ENCODE assay signal across 17 mouse cellular contexts in genomic region chr2:57165416-57165815, GRCm38 (mm10). TPM values are rescaled to one million over a fixed set of nuclear protein-coding genes. Genes with fewer than 3 reads are reported as not detected.
"Had no signal": no experiment of that assay in that cellular context is flagged by ENCODE, and none has a peak within 500 bp of the region (broad histone marks: within the 10 kb centered on the region; RNA-seq: fewer than 3 reads in every experiment).

No protein-coding gene starts in this region.

- DNase-seq: liver, postnatal 0 days; lung, adult 2 months; lung, postnatal 14 days; lung, postnatal 36 days; retina, postnatal 1 day; right cerebral cortex, adult 18-20 months; thymus, adult 2 months; thymus, postnatal 25 days; thymus, postnatal 4 days had no signal

- H3K27me3 ChIP-seq: liver, embryonic 15.5 days; lung, embryonic 15.5 days; midbrain, embryonic 13.5 days; midbrain, embryonic 15.5 days; neural tube, embryonic 12.5 days; stomach, embryonic 15.5 days had no signal

- ATAC-seq: liver, postnatal 0 days; lung, postnatal 0 days; midbrain, embryonic 13.5 days; midbrain, embryonic 15.5 days had no signal

- H3K36me3 ChIP-seq: liver, embryonic 15.5 days; lung, embryonic 15.5 days; midbrain, embryonic 13.5 days; midbrain, embryonic 15.5 days; neural tube, embryonic 12.5 days; stomach, embryonic 15.5 days had no signal

- H3K9me3 ChIP-seq: liver, embryonic 15.5 days; lung, embryonic 15.5 days; midbrain, embryonic 13.5 days; midbrain, embryonic 15.5 days; neural tube, embryonic 12.5 days; stomach, embryonic 15.5 days had no signal

- H3K4me1 ChIP-seq: liver, embryonic 15.5 days; lung, embryonic 15.5 days; midbrain, embryonic 13.5 days; midbrain, embryonic 15.5 days; neural tube, embryonic 12.5 days; stomach, embryonic 15.5 days had no signal

- H3K4me3 ChIP-seq: liver, embryonic 15.5 days; lung, embryonic 15.5 days; midbrain, embryonic 13.5 days; midbrain, embryonic 15.5 days; neural tube, embryonic 12.5 days; stomach, embryonic 15.5 days had no signal

RNA-seq across cellular contexts. Expression of gene Nr4a2, which starts 41.6 kb away (rescaled TPM):
- total RNA-seq: neutrophil, adult 5-6 weeks had no signal
